Mouse (Mus musculus): ENCODE results near the gene Gm28043.
"Not testable (repeated sequence)": the region's sequence is repeated elsewhere in the genome, so short reads cannot be mapped to it uniquely, and the experiment has no call there.

The Gm28043 gene

DNA sequence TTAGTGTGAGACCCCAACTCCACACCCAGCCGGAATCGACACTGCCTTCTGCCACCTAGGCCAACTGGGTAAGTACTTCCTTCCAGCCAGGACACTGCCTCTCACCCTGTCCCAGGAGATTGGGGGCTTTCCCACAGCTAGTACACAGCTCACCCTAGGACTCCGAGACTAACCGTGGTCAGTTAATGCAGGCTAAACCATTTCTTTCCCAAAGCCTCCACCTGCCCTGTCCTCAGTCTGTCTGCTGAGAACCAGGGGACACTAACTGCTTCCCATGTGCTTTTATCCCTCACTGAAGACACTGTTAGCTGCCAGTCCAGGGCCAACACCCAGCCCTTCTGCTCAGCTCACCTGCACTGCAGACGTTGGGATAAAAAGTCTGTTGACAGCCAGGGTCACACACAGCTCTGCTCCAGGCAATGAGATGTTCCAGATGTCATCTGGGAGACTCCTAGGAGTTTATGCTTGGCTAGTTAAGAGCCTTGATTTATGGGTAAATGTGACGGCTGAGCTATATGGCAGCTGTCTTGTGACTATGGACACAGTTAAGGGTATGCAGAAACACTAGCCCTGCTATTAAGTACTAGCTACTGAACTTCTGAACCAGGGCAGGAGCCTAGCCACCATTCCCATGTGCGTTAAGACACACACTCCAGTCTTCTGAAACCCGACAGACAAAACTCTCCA, 97.2 kb downstream of the Gm28043 start:
- DNase-seq (ENCODE audit: low read depth, low spot score), result no peak

DNA sequence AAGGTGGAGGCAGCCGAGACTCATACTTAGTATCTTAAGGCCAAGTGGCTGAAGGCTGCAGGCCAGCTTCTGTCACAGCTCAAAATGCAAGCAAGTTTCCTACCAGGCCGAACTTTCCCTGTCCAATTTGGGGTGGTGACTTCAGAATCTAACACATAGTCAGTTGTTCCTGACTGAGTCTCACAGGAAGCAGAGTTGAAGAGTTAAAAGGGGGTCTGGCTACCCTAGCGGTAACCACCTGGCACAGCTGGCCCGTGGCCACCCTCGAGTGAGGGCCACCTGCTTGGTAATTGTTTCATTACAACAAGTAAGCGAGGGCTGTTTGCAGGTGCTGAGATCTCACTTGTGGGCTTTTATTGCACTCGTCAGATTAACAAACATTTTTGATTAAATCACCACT, 97.9 kb downstream of the Gm28043 start:
- no peak for DNase-seq (ENCODE audit: low read depth, low spot score)

DNA sequence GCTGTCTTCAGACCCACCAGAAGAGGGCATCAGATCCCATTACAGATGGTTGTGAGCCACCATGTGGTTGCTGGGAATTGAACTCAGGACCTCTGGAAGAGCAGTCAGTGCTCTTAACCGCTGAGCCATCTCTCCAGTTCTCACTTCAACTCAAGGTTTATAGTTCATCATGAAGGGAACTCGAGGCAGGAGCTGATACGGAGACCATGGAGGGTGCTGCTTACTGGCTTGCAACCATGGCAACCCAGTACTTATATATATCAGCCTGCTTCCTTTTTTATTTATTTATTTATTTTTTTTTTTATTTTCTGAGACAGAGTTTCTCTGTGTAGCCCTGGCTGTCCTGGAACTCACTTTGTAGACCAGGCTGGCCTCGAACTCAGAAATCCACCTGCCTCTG, 99.1 kb downstream of the Gm28043 start:
- not testable (repeated sequence) for DNase-seq (ENCODE audit: low read depth, low spot score)

DNA sequence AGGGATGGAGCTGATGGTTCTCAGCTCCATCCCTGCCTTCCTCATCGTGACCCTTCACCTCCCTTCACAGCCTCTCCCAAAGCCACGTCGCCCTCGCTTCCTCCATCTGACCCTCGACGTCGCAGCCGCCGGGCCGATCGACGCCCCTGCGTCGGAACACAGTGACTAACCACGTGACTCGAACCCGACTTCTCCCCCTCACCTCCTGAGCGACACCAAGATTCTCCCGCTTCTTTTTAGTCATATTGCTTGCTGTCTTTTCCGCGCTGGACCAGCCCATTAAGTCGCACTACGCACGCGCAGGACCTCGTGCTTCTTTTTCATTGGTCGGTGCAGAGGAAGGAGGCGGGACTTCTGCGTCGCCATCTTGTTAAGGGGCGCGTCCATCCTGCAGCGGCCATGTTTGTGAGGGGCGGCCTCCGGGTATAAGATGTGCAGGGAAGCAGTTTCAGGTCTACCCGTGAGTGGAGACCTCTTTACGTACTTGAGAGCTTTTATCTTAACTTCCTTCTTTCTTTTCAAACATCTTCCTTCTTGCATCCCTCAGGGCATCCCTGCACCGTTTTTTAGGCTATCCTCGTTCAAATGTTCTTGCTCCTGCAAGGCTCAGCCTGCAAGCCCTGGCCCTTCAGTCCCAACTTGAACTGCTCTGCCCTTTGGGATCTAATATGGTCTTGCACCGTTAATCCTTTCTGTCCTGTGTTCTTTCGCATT, 102.2 kb downstream of the Gm28043 start, which contains the start of gene Ccdc167:
Ccdc167 (minus strand) TSS at position 313 of the 714 bp plus-strand sequence.
- DNase-seq (ENCODE audit: low read depth, low spot score), result peak; percentile 95

DNA sequence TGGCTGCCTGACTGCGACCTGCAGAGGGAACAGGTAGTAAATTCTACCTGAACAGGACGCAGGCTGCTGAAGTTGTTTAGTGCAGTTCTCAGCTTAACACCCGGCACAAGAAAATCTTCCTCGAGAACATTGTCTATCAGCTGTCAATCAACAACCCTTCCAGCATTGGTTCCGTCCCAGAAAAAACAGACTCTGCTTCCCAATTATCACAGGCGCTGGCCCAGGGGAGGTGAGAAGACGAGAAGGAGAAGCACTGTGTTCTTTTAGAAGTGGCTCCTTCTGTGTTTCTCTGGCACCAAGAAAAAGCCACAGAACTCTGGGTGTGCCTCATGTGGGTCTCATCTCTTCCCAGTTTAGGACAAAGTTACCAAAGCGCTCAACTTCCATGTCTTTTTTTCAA, 104.0 kb downstream of the Gm28043 start:
- DNase-seq (ENCODE audit: low read depth, low spot score), result no peak

DNA sequence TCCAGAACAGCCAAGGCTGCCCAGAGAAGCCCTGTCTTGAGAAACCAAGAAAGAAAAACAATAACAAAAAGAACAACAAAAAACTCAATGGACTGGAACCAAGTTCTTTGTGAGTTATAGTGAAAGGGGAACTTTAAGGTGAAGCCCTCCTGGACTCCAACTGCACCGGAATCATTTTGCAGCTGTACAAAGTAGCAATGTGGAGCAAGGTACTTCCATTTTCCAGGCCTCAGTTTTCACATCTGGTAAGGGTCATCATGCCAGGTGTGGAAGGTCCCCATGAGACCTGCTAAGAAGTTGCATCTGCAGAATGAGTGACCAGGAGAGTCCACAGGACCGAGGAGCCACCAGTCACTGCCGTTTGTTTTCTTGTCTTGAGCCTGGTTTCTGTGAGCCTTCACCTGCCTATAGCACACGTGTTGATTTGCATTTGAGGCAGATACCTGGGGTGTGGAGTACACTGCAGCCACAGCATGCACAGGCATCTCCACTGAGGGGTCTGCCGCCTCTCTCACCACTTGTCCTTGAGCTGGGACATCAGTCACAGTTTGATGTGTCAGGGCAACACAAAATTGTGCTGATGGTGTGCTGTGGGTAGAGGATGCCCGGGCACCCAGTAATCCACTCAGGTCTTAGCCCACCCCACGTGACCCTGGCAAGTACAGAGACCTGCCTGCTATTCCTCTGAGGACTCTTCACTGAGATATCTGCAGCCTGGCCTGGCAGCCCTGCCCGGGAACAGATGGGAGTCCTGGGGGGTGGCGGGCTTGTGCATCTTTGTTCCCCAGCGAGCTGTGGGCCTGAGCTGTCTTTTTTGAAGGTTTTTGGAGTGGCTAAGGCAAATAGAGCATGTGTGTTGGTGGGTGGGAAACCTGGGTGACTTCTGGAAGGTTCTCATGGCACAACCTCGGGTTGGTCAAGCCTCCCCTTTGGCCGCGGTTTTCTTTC, 105.2 kb downstream of the Gm28043 start:
- no peak for DNase-seq (ENCODE audit: low read depth, low spot score)

DNA sequence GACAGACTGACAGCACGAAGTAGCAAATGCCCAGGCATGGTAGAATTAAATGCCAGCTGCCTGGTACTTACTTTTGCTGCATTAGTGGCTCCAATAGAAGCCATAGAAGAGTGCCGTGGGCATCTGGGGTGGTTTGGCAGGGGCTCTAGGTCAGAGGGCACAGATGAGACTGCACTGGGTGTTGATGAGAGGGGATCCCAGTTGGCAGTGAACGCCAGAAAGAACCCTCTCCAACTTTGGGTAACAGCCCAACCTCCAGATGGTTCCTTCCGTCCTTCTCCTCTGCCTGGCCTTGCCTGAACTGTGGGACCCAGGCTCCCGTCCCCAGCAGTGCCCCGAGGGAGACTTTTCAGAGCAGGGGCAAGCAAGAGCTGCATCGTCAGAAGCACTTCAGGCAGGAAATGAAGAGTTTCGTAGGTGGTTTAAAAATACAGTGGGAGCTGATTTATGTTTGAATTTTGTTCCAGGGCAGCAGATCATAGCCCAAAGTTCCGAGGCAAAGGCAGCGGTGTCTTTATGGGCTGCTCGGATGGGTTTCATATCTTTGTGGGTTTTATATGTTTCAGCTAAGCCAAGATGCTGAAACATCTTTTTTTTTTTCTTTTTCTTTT, 106.2 kb downstream of the Gm28043 start:
- DNase-seq (ENCODE audit: low read depth, low spot score), result no peak

DNA sequence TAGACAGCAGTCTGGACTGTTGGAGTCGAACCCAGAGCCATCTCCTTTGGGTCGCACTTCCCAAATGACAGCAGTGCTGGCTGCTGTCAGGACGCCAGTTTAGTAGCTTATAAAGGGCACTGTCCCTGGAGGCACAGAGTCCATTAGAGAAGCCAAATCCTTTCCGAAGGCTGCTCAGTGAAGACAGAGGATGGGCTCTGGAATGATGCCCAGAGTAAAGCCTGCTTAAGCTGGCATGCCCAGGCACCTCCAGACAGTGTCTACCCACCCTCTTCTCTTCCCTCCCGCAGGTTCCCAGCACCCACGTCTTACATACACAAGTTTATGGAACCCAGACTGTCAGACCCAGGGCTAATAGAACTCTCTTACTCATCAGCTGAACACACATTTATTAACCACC, 109.9 kb downstream of the Gm28043 start:
- no peak for DNase-seq (ENCODE audit: low read depth, low spot score)

DNA sequence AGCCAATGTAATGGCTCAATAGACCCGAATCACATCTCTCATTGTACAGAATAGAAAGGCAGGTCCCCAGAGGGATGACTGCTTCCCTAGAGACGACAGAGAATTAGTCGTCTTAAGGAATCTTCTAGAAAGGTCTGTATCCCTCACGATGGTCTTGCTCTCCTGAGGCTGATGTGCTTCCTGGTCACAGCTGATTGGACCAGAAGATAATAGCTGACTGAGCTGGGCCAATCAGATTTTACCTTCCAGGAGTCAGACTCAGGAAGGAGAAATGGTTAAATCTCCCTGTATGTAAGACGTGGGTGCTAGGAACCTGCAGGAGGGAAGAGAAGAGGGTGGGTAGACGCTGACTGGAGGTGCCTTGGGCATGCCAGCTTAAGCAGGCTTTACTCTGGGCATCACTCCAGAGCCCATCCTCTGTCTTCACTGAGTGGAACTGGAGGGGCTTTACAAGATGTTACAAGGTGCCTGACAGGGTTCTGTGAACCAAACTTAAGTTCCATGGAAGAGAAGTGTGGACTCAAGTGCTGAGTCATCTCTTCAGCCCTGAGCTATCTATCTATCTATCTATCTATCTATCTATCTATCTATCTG, 110.4 kb downstream of the Gm28043 start:
- no peak for DNase-seq (ENCODE audit: low read depth, low spot score)

DNA sequence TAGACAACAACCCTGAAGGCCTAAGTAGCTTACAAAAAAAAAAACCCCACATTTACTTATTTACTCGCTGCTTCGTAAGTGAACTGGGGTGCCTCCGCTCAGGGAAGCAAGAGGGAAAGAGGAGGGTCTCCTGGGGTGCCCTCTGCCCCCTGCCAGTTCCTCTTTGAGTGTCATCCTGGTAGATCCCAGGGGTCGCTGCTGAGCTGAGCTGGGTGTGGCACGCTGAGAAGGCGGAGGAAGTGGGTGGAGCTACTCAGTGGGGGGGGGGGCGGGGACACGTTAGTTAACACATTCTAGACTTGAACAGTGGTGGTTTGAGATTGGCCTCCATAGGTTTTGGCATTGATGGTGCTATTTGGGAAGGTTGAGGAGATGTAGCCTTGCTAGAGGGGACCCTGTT, 113.4 kb downstream of the Gm28043 start:
- peak; percentile 36 for DNase-seq (ENCODE audit: low read depth, low spot score)

DNA sequence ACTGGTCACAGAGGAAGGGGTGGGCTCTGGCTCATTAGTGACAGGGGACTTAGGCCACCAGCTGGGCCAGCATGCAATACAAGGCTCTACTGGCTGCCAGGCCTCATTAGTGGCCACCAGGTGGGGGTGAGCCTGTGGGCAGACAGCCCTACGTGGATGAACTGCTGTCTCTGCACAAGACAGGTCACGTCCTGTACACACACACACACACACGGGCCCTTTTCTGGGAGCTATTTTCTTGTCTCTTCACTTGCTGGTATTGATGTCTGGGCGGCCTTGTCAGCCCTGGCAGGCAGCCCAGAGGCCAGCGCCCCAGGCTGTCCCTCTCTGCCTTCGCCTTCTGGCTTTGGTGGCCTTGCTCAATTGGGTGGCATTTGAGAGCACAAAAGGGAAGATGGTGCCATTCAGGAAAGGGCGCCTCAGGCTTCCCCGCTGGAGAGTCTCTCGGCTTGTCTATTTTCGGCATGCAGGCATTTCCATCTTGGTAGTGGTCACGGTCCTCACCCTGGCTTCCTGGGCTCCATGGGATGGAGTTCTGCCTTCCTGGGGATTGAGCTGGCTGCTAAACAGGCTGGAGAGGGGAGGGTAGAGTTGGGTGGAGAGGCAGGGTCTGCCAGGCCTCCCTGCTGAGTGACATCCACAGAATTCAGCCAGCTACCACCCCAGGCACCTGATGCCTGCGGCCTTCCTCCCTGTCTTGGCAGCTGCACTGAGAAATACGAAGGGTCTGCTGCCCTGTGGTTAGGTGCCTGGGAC, 116.0 kb downstream of the Gm28043 start:
- DNase-seq (ENCODE audit: low read depth, low spot score), result no peak

DNA sequence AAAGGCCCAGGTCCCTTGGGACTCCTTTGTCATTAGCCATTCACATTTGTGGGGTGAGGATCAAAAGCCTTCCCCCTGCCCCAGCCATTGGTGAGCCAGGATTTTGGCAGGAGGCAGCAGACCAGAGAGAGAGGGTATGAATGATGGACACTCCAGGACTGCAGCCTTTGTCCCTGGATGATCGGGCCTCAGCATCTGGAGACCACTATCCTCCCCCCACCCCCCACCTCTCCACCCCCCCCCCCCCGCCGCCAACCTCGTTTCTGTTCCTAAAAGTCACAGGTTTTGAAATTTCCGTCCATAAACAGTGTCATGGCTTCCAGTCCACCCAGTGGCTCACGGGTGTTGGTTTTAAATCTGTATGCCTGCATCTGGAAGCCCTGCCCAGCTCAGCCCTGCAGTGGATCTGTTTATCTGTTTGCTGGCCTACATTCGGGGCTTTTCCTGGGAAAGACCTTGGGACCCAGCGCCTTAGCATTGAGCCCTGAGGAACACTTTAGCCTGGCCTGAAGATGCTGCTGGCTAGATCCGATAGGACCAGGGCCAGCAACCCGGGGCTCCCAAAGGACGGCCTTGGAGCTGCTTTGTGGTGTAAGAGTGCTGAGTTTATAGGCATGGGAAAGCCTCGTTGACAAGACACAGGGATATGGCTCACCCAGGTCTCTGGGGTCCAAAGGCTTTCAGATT, 116.7 kb downstream of the Gm28043 start:
- no peak for DNase-seq (ENCODE audit: low read depth, low spot score)

DNA sequence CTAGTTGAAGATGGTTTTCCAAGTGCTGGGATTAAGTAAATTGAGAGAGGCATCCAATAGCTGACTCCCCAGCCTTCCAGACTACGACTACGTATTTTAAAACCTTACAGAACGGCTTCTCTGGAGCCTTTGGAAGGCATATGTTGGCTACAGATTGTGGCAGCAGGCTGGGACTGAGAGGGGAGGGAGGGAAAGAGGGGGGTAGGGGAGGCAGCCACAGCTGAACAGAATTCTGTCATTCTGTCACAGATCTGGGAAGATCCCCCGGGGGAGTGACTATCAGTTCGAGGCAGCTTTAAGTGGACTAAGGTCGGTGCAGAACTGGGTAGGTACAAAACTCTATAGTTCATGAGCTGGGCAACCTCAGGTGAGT, 117.3 kb downstream of the Gm28043 start:
- no peak for DNase-seq (ENCODE audit: low read depth, low spot score)

DNA sequence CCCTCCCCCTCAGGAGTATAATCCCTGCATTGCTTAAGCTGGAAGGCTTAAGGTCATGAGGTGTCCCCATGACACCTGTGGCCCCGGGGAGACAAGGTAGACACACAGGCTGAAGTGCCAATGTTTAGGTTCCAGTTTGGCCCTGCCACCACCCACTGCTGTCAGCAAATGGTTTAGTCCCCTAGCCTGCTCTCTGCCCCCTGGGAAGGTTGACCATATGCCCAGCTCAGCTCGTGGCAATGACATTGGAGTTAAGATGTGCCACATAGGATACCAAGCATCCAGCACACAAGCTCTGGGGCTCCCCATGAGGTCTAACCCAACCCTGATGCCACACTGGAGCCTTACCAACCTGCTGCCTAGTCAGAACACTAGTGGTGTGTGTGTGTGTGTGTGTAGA, 117.8 kb downstream of the Gm28043 start:
- no peak for DNase-seq (ENCODE audit: low read depth, low spot score)

DNA sequence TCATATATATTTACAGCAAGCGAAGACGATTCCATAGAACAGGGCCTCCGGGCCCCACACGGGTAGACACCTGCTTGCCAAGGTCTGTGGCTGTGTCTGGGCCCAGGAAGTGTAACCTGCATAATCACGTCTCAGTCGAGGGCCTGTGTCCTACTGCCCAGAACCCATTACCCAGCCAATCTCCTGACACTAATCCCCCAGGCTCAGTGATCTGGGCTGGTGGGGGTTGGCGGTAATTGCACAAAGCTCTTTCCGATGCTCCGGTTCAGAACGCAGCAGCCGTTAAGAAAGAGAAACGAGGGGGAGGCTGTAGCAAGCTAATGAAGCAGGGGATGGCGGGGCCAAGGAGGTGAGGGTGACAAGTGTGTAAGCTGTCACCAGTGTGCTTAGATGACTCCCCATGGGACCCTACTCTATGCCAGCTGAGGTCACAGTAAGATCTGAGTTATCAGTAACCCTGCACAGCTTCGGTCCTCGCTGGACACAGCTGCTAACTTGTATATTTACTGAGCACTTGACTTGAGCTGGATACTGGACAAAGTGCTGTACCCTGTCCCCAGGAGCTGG, 121.9 kb downstream of the Gm28043 start:
- DNase-seq (ENCODE audit: low read depth, low spot score), result no peak

DNA sequence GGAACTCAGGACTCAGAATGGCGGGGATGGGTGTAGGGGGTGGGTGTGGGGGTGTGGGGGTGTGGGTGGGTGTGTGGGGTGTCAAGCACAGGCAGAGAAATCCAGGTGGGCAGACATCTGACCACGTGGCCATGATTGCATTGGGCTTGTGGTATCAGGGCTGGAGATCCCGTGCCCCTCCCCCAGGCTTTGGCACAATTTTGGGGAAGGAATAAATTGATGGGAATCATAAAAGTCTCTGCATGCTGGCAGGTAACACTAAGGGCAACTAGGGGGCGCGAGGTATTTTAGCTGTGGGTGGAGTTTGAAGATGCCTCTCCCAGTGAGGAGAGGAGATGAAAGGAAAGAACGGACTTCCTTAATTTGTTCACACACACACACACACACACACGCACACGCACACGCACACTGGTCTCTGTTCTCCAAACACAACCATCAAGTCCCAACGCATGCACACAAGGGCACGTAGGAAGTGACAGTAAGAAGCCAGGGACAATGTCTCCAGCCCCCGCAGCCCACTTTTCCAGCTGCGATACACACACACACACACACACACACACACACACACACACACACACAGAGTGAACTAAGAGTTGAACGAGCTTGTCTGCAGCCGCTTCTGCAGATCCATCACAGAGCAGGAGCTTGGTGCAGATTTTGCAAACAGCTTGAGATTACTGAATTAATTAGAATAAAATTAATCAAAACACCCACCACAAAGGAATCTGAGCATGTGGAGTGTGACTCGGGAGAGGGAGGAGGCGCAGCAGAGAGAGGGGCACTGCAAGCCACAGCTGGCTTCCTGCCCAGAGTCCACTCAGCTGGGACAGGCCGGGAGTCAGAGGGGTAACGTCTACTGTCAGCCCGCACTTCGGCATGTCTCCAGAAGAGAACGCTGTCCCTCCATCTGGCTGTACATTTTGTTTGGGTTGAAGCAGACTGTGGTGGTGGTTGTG, 123.5 kb downstream of the Gm28043 start:
- no peak for DNase-seq (ENCODE audit: low read depth, low spot score)

DNA sequence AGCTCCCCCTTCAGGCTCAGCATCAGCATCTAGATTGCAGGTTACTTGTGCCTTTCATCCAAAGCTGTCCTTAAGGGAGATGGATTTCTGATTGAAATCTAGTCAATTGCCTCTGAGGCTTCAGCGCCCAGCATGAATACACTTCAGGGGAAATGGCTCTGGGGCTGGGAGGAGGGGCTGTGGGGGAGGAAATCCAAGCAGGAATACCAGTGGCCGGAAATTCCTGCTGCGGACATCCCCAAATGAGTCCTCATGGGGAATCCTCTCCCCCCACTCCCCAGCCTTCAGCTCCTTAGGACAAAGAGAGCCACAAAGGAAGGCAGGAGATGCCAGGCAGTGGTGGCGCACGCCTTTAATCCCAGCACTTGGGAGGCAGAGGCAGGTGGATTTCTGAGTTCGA, 132.8 kb downstream of the Gm28043 start:
- no peak for DNase-seq (ENCODE audit: low read depth, low spot score)

Measured in CD4-positive helper T cell, adult 2 months (primary cell).